Mouse (Mus musculus) ES-E14 (cell line): ENCODE measurements around the gene Rfx1.

Experiments used
- HCFC1 ChIP-seq: IDR thresholded peaks from 2 replicates; pipeline ENCODE4 v1.6.1; 2012; ENCODE audit warnings: low read length, inconsistent platforms, borderline replicate concordance; ENCODE audit not compliant: insufficient read depth
- ZC3H11A ChIP-seq: IDR thresholded peaks from 2 replicates; pipeline ENCODE4 v1.6.1; 2012; ENCODE audit warnings: low read depth, mild to moderate bottlenecking, inconsistent platforms, low read length, borderline replicate concordance

GRCm38 (mm10) chr8:84076849-84077248 lies 10.2 kb downstream of the Rfx1 start:
- TF ChIP-seq ZC3H11A (no peak), HCFC1 (no peak)
